Mouse (Mus musculus) liver, embryonic 15.5 days (tissue): ENCODE measurements around the gene Gtpbp1. TPM values are rescaled to one million over a fixed set of nuclear protein-coding genes. Genes with fewer than 3 reads are reported as not detected.

Source experiments
- ATAC-seq: fragments of 200-750 bp; cut with Nextera tagmentation; 2 replicates; pipeline ENCODE4 v1.8.0; 2017; ENCODE audit warnings: moderate number of reproducible peaks, mild to moderate bottlenecking, moderate library complexity; ENCODE audit not compliant: insufficient read depth
- H3K27ac ChIP-seq: fragments of 300-500 bp; sonication (generic); replicated peaks from 2 replicates; pipeline ENCODE4 v1.5.1; 2015; ENCODE audit warnings: mild to moderate bottlenecking, inconsistent platforms
- H3K27me3 ChIP-seq: fragments of 300-500 bp; sonication (generic); 2 replicates; pipeline ENCODE4 v1.6.1; 2015; ENCODE audit warnings: mild to moderate bottlenecking, inconsistent platforms
- H3K36me3 ChIP-seq: fragments of 300-500 bp; sonication (generic); replicated peaks from 2 replicates; pipeline ENCODE4 v1.6.1; 2015; ENCODE audit warnings: moderate library complexity, mild to moderate bottlenecking, inconsistent platforms
- H3K4me1 ChIP-seq: fragments of 300-500 bp; sonication (generic); replicated peaks from 2 replicates; pipeline ENCODE4 v1.6.1; 2015; ENCODE audit warnings: inconsistent platforms
- H3K4me2 ChIP-seq: fragments of 300-500 bp; sonication (generic); 2 replicates; pipeline ENCODE4 v1.6.1; 2015; ENCODE audit warnings: moderate library complexity, mild to moderate bottlenecking, inconsistent platforms
- H3K4me3 ChIP-seq: fragments of 300-500 bp; sonication (generic); replicated peaks from 2 replicates; pipeline ENCODE4 v1.5.1; 2015; ENCODE audit warnings: mild to moderate bottlenecking, inconsistent platforms
- H3K9ac ChIP-seq: fragments of 300-500 bp; sonication (generic); 2 replicates; pipeline ENCODE4 v1.6.1; 2015; ENCODE audit warnings: moderate library complexity, mild to moderate bottlenecking, inconsistent platforms
- H3K9me3 ChIP-seq: fragments of 300-500 bp; sonication (generic); replicated peaks from 2 replicates; pipeline ENCODE4 v1.6.1; 2016; ENCODE audit warnings: inconsistent platforms
- WGBS: fragments of 180-500 bp; shearing (Covaris S2); methylation state at CpG from one replicate; pipeline ENCODE4 v1.1.7; 2015; ENCODE audit warnings: mixed read lengths; ENCODE audit not compliant: insufficient replicate concordance; 5-methylcytosine and 5-hydroxymethylcytosine counted together
- polyA plus RNA-seq: library from polyadenylated mRNA; unstranded; fragments of >200 nt; fragmentation: Nextera tagmentation; extraction: Ambion mirVana; gene quantifications from 2 replicates; pipeline ENCODE4 v1.2.1, GENCODE M21; 2015

The Gtpbp1 gene
- polyA plus RNA-seq, 1 experiment from 2014 or later: 29.9 TPM

DNA sequence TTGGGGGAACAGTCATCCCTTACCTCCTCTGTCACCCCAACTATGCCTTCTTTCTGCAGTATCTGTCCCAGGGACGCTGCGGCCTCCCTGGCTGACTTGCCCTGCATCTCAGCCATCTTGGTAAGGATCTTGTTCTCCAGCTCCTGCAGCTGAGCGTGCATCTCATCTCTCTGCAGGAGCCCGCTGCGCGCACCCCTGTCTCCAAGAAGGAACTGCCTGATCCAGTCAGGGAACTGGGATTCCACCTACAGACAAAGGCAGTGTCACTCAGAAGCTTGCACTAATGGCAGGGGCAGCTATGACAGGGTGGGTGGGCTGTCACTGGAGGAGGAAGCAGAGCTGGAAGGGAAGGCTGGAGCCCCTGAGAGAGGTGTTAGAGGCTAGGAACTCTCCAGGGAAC lies 37.2 kb downstream of the Gtpbp1 start:
- Histone ChIP-seq H3K4me3 (no peak overlapping the region), H3K9ac (no peak overlapping the region), H3K4me2 (no peak overlapping the region), H3K27ac (no peak overlapping the region), H3K9me3 (no peaks in the 10 kb centered on the region), H3K4me1 (no peaks in the 10 kb centered on the region), H3K36me3 (peaks cover 63% of the 10 kb centered on the region), H3K27me3 (no peaks in the 10 kb centered on the region)
- no peak for ATAC-seq
- WGBS: 90% methylated on average over 6 of the region's 6 CpGs

DNA sequence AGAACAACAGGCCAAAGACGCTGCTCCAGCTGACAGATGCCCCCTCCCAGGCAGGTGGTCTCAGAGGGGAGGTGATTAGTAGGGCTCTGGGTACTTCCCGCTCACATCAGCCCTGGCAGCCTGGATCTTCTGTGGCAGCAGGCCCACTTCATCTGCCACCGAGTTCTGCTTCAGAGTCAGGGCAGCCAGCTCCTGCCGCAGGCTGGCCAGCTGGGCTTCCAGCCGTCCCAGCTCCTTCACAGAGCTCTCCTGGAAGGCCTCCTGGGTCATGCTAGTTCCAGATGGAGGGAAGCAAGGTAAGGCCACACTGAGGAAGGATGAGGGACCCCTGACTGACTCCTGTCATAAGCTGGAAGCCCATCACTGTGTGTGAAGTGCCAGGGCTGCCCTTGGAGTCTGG lies 37.7 kb downstream of the Gtpbp1 start:
- H3K36me3 ChIP-seq: peaks cover 61% of the 10 kb centered on the region
- H3K9me3 ChIP-seq: no peaks in the 10 kb centered on the region
- no peak overlapping the region for H3K4me3 ChIP-seq
- H3K27me3 ChIP-seq: no peaks in the 10 kb centered on the region
- H3K9ac ChIP-seq: no peak overlapping the region
- no peak for ATAC-seq
- no peak overlapping the region for H3K4me2 ChIP-seq
- H3K27ac ChIP-seq: no peak overlapping the region
- whole genome bisulfite sequencing: 71% methylated on average over 5 of the region's 5 CpGs
- H3K4me1 ChIP-seq: no peaks in the 10 kb centered on the region

- ATAC-seq: no peak
- H3K4me3 ChIP-seq: no peak overlapping the region
- H3K9ac ChIP-seq: no peak overlapping the region
- no peaks in the 10 kb centered on the region for H3K27me3 ChIP-seq
- H3K27ac ChIP-seq: no peak overlapping the region
- WGBS: 71% methylated on average over 10 of the region's 10 CpGs
- no peaks in the 10 kb centered on the region for H3K4me1 ChIP-seq
- H3K9me3 ChIP-seq: no peaks in the 10 kb centered on the region
- no peak overlapping the region for H3K4me2 ChIP-seq
- H3K36me3 ChIP-seq: peaks cover 60% of the 10 kb centered on the region
Observed at GRCm38 (mm10) chr15:79728731-79729388, 38.2 kb downstream of the Gtpbp1 start.

DNA sequence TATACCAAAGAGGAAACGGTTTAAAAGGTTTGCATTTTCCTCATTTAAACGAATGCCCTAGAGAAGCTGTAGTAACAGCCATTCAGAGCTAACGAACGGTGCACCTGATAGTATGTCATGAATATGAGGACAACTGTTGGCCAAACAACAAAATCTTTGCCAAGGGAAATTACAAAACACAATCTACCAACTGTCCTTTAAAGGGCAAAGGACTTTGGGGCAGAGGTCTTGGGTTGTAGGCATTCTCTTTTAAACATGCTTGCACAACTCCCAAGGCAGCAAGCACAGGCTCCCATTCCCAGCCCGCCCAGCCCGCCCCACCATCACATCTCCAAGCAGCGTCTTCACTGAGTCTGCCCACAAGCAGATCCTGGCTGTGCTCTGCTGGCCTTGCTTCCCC lies 40.9 kb downstream of the Gtpbp1 start:
- H3K27me3 ChIP-seq: no peaks in the 10 kb centered on the region
- 0 out of 2 replicates have a peak, but pooled peaks cover 7% of the 10 kb centered on the region for H3K4me1 ChIP-seq
- H3K36me3 ChIP-seq: peaks cover 69% of the 10 kb centered on the region
- ATAC-seq: no peak
- H3K4me2 ChIP-seq: no peak overlapping the region
- H3K27ac ChIP-seq: no peak overlapping the region
- no peaks in the 10 kb centered on the region for H3K9me3 ChIP-seq
- H3K4me3 ChIP-seq: no peak overlapping the region
- WGBS: 73% methylated on average over 7 of the region's 7 CpGs
- no peak overlapping the region for H3K9ac ChIP-seq

DNA sequence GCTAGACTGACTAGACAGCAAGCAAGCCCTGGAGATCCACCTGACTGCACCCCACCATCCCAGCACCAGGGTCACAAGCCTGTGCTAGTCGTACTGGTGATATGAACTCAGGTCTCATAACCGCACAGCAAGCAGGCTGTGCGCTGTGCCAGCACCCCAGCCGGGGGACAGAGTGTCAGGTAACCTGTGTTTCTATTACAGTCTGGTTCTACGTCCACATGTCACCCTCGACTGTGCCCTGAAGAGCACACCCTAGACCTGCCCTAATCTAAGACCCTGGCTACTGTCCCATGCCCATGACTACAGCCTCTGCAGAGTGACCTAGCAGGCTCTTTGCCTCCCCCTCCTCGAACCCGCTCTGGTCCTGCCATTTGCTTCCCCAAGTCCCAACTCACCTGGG lies 42.5 kb downstream of the Gtpbp1 start:
- 85% methylated on average over 8 of the region's 8 CpGs for WGBS
- no peaks in the 10 kb centered on the region for H3K9me3 ChIP-seq
- H3K27me3 ChIP-seq: no peaks in the 10 kb centered on the region
- no peak overlapping the region; the same call in 1 of the 2 replicates for H3K27ac ChIP-seq
- peaks cover 67% of the 10 kb centered on the region for H3K36me3 ChIP-seq
- H3K4me2 ChIP-seq: no peak overlapping the region; the same call in 1 of the 2 replicates
- 0 out of 2 replicates have a peak overlapping the region, but pooled peaks have one; percentile 2 for H3K4me3 ChIP-seq
- H3K9ac ChIP-seq: no peak overlapping the region
- no peak for ATAC-seq
- H3K4me1 ChIP-seq: 0 out of 2 replicates have a peak, but pooled peaks cover 7% of the 10 kb centered on the region

DNA sequence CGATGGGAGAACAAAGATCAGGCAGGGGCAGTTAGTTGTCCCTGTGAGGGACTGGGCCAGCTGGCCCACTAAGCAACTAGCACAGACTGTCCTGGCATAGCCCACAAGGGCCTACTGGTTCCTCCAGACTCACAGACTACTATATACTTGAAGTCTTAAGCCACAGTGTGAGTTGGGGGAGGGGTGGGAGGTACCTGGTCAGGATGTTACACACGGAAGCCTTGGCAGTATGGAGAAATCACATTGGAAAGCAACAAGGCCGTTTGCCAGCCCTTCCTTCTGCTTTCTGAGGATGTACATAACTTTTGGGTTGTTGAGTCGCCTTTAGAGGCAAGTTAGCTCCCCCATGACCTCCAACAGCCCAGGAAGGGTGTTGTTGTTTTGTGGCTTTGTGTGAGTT lies 43.0 kb downstream of the Gtpbp1 start:
- WGBS: 58% methylated on average over 4 of the region's 4 CpGs
- peak overlapping the region; percentile 22; the same call in 1 of the 2 replicates for H3K27ac ChIP-seq
- H3K9me3 ChIP-seq: no peaks in the 10 kb centered on the region

GRCm38 (mm10) chr15:79734311-79734710 lies 43.7 kb downstream of the Gtpbp1 start:
- Histone ChIP-seq H3K9me3 (no peaks in the 10 kb centered on the region), H3K4me1 (0 out of 2 replicates have a peak, but pooled peaks cover 11% of the 10 kb centered on the region), H3K36me3 (peaks cover 66% of the 10 kb centered on the region), H3K27ac (peak overlapping the region; percentile 22), H3K4me2 (no peak overlapping the region), H3K27me3 (no peaks in the 10 kb centered on the region), H3K9ac (no peak overlapping the region), H3K4me3 (no peak overlapping the region)
- 74% methylated on average over 8 of the region's 8 CpGs for WGBS
- ATAC-seq: no peak

More for the DNA sequence above, 43.0 kb downstream of the Gtpbp1 start:
- Histone ChIP-seq H3K27me3 (no peaks in the 10 kb centered on the region), H3K4me3 (no peak overlapping the region), H3K36me3 (peaks cover 69% of the 10 kb centered on the region), H3K4me2 (no peak overlapping the region), H3K4me1 (0 out of 2 replicates have a peak, but pooled peaks cover 7% of the 10 kb centered on the region), H3K9ac (no peak overlapping the region)
- no peak for ATAC-seq

- Histone ChIP-seq H3K4me2 (peak overlapping the region; percentile 99), H3K36me3 (peaks cover 28% of the 10 kb centered on the region), H3K4me3 (peak overlapping the region; percentile 97), H3K27me3 (no peaks in the 10 kb centered on the region), H3K27ac (peak overlapping the region; percentile 78), H3K4me1 (peaks cover 37% of the 10 kb centered on the region), H3K9ac (peak overlapping the region; percentile 94; the same call in 1 of the 2 replicates), H3K9me3 (no peaks in the 10 kb centered on the region)
- ATAC-seq: no peak
- 23% methylated on average over 3 of the region's 3 CpGs for WGBS
Observed at GRCm38 (mm10) chr15:79740739-79741138, 50.1 kb downstream of the Gtpbp1 start.

- Histone ChIP-seq H3K4me1 (peaks cover 37% of the 10 kb centered on the region), H3K9me3 (no peaks in the 10 kb centered on the region), H3K27me3 (no peaks in the 10 kb centered on the region), H3K36me3 (peaks cover 25% of the 10 kb centered on the region), H3K4me3 (peak overlapping the region; percentile 97), H3K4me2 (peak overlapping the region; percentile 99), H3K9ac (peak overlapping the region; percentile 94), H3K27ac (peak overlapping the region; percentile 78)
- ATAC-seq: no peak
- 4% methylated on average over 14 of the region's 14 CpGs for WGBS
Observed at GRCm38 (mm10) chr15:79741173-79741858, 50.7 kb downstream of the Gtpbp1 start.

DNA sequence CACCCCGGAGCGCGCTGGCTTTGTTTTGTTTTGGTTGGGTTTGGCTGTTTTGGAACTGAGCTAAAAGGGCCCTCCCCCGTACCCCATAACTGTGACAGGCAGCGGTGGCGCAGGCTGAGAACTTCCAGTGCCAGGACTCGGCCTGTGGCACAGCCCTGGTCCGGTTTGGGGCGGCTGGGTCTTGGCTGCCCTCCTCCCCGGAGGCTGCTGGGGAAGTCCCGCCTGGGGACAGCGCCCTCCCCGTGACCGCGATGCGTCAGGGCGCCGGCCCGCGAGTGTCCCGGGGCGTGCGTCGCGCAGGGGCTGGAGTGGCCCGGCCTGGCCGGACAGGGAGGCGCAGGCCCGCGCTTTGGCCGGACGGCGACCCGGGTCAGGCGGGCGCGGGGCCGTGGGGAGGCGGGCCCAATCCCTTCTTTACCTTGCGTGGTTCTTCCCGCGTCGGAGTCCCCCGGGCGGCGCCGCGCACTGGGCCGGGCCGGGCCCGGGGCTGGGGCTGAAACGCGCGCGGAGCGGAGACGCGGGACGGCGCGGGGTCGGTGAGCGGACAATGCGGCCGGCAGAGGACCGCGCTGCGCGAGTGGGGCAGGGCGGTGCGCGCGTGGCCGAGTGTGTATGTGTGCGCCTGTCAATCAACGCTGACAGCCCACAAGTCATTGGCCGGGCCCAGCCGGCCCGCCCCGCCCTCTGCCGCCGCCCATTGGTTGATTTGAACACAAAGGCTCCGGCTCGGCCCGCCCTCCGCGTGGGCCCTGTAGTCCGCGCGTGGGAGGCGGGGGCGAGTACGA lies 51.5 kb downstream of the Gtpbp1 start, which contains the start of gene Sun2:
Gene Sun2, minus strand, starts transcription at position 616 of the 785 bp plus-strand sequence.
- peaks cover 17% of the 10 kb centered on the region for H3K36me3 ChIP-seq
- WGBS: under 1% methylated on average over 93 of the region's 93 CpGs
- H3K4me1 ChIP-seq: peaks cover 37% of the 10 kb centered on the region
- peak within 1 kb of the TSS; percentile 94 for H3K9ac ChIP-seq
- no peaks in the 10 kb centered on the region for H3K9me3 ChIP-seq
- peak within 1 kb of the TSS; percentile 78 for H3K27ac ChIP-seq
- H3K27me3 ChIP-seq: no peaks in the 10 kb centered on the region
- ATAC-seq: peak; percentile 90
- H3K4me3 ChIP-seq: peak within 1 kb of the TSS; percentile 97
- H3K4me2 ChIP-seq: peak within 1 kb of the TSS; percentile 99

DNA sequence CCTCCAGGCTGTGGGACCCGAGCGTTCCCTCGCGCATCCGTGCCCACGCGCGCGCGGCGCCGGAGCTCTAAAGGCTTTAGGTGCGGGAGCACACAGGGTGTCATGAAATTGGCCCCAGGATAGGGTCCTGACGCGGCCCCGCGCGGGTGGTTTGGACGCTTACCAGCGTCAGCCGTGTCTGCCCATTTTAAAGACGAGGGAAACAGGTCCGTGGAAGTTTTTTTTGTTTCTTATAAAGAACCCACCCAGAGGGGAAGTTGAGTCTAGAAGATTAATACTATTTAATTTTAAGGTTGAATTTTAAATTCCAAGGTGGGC lies 52.0 kb downstream of the Gtpbp1 start:
- under 1% methylated on average over 23 of the region's 23 CpGs for WGBS
- ATAC-seq: peak; percentile 8
- H3K27ac ChIP-seq: peak overlapping the region; percentile 78
- H3K4me1 ChIP-seq: peaks cover 37% of the 10 kb centered on the region
- H3K27me3 ChIP-seq: no peaks in the 10 kb centered on the region
- H3K4me3 ChIP-seq: peak overlapping the region; percentile 97
- H3K4me2 ChIP-seq: peak overlapping the region; percentile 99
- peaks cover 11% of the 10 kb centered on the region for H3K36me3 ChIP-seq
- no peaks in the 10 kb centered on the region for H3K9me3 ChIP-seq
- peak overlapping the region; percentile 94 for H3K9ac ChIP-seq
